Mouse (Mus musculus) small intestine, adult 2 months (tissue): ENCODE measurements around the gene Usp46. TPM values are rescaled to one million over a fixed set of nuclear protein-coding genes. Genes with fewer than 3 reads are reported as not detected.

Source experiments
- H3K27ac ChIP-seq: fragments of 200-500 bp; 2 replicates; pipeline ENCODE4 v1.5.1; 2012; ENCODE audit warnings: low read depth, low read length, control low read depth, inconsistent platforms; ENCODE audit not compliant: insufficient read depth
- H3K27me3 ChIP-seq: fragments of 200-500 bp; 2 replicates; pipeline ENCODE4 v1.6.1; 2012; ENCODE audit warnings: mild to moderate bottlenecking, moderate library complexity, low read length, inconsistent platforms; ENCODE audit not compliant: control insufficient read depth, insufficient read depth
- H3K36me3 ChIP-seq: fragments of 200-500 bp; 2 replicates; pipeline ENCODE4 v1.6.1; 2012; ENCODE audit warnings: mild to moderate bottlenecking, low read length, control low read depth, inconsistent platforms; ENCODE audit not compliant: control insufficient read depth, insufficient read depth
- H3K4me1 ChIP-seq: fragments of 200-500 bp; 2 replicates; pipeline ENCODE4 v1.6.1; 2012; ENCODE audit warnings: low read length, inconsistent platforms, mixed read lengths; ENCODE audit not compliant: control insufficient read depth, insufficient read depth, insufficient read length
- H3K4me3 ChIP-seq: fragments of 200-500 bp; 2 replicates; pipeline ENCODE4 v1.5.1; 2012; ENCODE audit warnings: low read depth, mild to moderate bottlenecking, control low read depth, inconsistent platforms, low read length, moderate library complexity
- CTCF ChIP-seq: fragments of 200-500 bp; IDR thresholded peaks from 2 replicates; pipeline ENCODE4 v1.5.1; 2012; ENCODE audit warnings: low read depth, mild to moderate bottlenecking, control low read depth, inconsistent platforms, low read length, moderate library complexity, mixed read lengths; ENCODE audit not compliant: insufficient replicate concordance, insufficient read length; ENCODE audit errors: extremely low read depth
- POLR2A ChIP-seq: fragments of 200-500 bp; IDR thresholded peaks from 2 replicates; pipeline ENCODE4 v1.6.1; 2012; ENCODE audit warnings: low read depth, mild to moderate bottlenecking, control low read depth, inconsistent platforms, low read length, moderate library complexity
- WGBS: fragments of 180-500 bp; shearing (Covaris S2); methylation state at CpG from one replicate; pipeline ENCODE4 v1.1.7; 2018; 5-methylcytosine and 5-hydroxymethylcytosine counted together
- polyA plus RNA-seq: library from polyadenylated mRNA; depleted of rRNA; stranded (reverse); fragments of >200 nt; gene quantifications from 2 replicates; pipeline ENCODE4 v1.2.3, GENCODE M21; 2012

Gene Usp46
- polyA plus RNA-seq, 1 experiment = 0.96 TPM

GRCm38 (mm10) chr5:74018870-74019565 is 49.2 kb downstream of the Usp46 start:
- TF ChIP-seq CTCF (no peak), POLR2A (no peak)
- Histone ChIP-seq H3K27ac (no peak overlapping the region), H3K4me1 (no peaks in the 10 kb centered on the region), H3K4me3 (no peak overlapping the region), H3K36me3 (peaks cover 10% of the 10 kb centered on the region; the same call in 1 of the 2 replicates), H3K27me3 (no peaks in the 10 kb centered on the region)
- 46% methylated on average over 8 of the region's 8 CpGs for WGBS

- H3K4me1 ChIP-seq = no peaks in the 10 kb centered on the region
- no peak overlapping the region for H3K27ac ChIP-seq
- TF ChIP-seq POLR2A = no peak
- peaks cover 10% of the 10 kb centered on the region; the same call in 1 of the 2 replicates for H3K36me3 ChIP-seq
- 62% methylated on average over 5 of the region's 5 CpGs for WGBS
- no peak overlapping the region for H3K4me3 ChIP-seq
- H3K27me3 ChIP-seq = no peaks in the 10 kb centered on the region
These were observed 50.7 kb downstream of the Usp46 start for GRCm38 (mm10) chr5:74017488-74017887.

- H3K27me3 ChIP-seq = no peaks in the 10 kb centered on the region
- TF ChIP-seq CTCF = no peak
- no peak for TF ChIP-seq POLR2A
- peaks cover 10% of the 10 kb centered on the region; the same call in 1 of the 2 replicates for H3K36me3 ChIP-seq
- 80% methylated on average over 10 of the region's 10 CpGs for WGBS
- H3K4me3 ChIP-seq = no peak overlapping the region
- H3K4me1 ChIP-seq = peaks cover 13% of the 10 kb centered on the region; the same call in 1 of the 2 replicates
- H3K27ac ChIP-seq = no peak overlapping the region
These were observed 56.6 kb downstream of the Usp46 start for GRCm38 (mm10) chr5:74011629-74012028.

- Histone ChIP-seq H3K36me3 (peaks cover 9% of the 10 kb centered on the region; the same call in 1 of the 2 replicates), H3K27ac (peak overlapping the region; percentile 53), H3K27me3 (no peaks in the 10 kb centered on the region), H3K4me1 (peaks cover 13% of the 10 kb centered on the region; the same call in 1 of the 2 replicates), H3K4me3 (no peak overlapping the region)
- no peak for TF ChIP-seq CTCF
- TF ChIP-seq POLR2A = no peak
- WGBS = 22% methylated on average over 3 of the region's 3 CpGs
These were observed 60.6 kb downstream of the Usp46 start for GRCm38 (mm10) chr5:74007492-74008070.

- no peak overlapping the region for H3K4me3 ChIP-seq
- peaks cover 13% of the 10 kb centered on the region; the same call in 1 of the 2 replicates for H3K4me1 ChIP-seq
These were observed 62.3 kb downstream of the Usp46 start for GRCm38 (mm10) chr5:74005936-74006335.

GRCm38 (mm10) chr5:74001743-74002142 is 66.5 kb downstream of the Usp46 start:
- Histone ChIP-seq H3K27ac (no peak overlapping the region), H3K36me3 (peaks cover 22% of the 10 kb centered on the region), H3K4me3 (no peak overlapping the region), H3K27me3 (no peaks in the 10 kb centered on the region), H3K4me1 (no peaks in the 10 kb centered on the region)
- 82% methylated on average over 9 of the region's 9 CpGs for WGBS
- TF ChIP-seq CTCF (no peak), POLR2A (no peak)

More at GRCm38 (mm10) chr5:74005936-74006335, 62.3 kb downstream of the Usp46 start:
- Histone ChIP-seq H3K36me3 (peaks cover 15% of the 10 kb centered on the region), H3K27me3 (no peaks in the 10 kb centered on the region), H3K27ac (no peak overlapping the region)
- 95% methylated on average over 2 of the region's 2 CpGs for WGBS
- TF ChIP-seq POLR2A (no peak), CTCF (no peak)

GRCm38 (mm10) chr5:73998966-73999365 is 69.3 kb downstream of the Usp46 start:
- Histone ChIP-seq H3K4me3 (no peak overlapping the region), H3K36me3 (peaks cover 17% of the 10 kb centered on the region), H3K27me3 (no peaks in the 10 kb centered on the region), H3K27ac (no peak overlapping the region), H3K4me1 (no peaks in the 10 kb centered on the region)
- WGBS = 82% methylated on average over 5 of the region's 5 CpGs
- TF ChIP-seq CTCF = no peak
- TF ChIP-seq POLR2A = no peak
